Mouse (Mus musculus): ENCODE data around the gene Isoc2b. TPM values are rescaled to one million over a fixed set of nuclear protein-coding genes. Genes with fewer than 3 reads are reported as not detected.
"Not testable (repeated sequence)": the region's sequence is repeated elsewhere in the genome, so short reads cannot be mapped to it uniquely, and the experiment has no call there.

Isoc2b gene
- 1 to 10 TPM; 4.7 to 8.9 (median 6.9) TPM for total RNA-seq (2022)

DNA sequence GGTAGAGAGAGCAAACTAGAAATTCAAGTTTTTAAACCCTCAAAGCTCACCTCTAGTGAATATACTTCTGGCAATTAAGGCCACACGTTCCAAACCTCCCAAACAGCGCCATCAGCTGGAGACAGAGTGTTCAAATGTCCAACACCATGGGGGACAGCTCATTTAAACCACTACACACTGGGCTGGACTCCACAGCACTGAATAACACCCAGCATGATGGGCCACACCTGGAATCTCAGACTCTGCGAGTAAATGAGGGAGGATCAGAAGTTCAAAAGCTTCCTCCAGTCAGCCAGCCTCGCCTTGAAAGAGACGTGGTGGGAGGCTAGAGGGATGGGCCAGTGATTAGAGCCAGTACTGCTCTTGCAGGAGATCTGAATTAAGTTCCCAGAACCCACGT is at the start of gene Isoc2b:
Gene Isoc2b (minus strand): TSS at position 126 of the 400 bp plus-strand sequence.
- no peak for DNase-seq (ENCODE audit: low spot score in 2 of 2)

DNA sequence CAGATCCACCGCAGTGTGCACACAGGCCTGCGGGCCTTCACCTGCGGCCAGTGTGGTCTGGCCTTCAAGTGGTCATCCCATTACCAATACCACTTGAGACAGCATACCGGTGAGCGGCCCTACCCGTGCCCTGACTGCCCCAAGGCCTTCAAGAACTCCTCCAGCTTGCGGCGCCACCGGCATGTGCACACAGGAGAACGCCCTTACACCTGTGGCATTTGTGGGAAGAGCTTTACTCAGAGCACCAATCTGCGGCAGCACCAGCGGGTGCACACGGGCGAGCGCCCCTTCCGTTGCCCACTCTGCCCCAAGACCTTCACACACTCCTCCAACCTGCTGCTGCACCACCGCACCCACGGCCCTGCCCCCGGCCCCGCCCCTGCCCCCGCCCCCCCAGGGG is 49.0 kb upstream of the Isoc2b start:
- DNase-seq (ENCODE audit: low spot score in 2 of 2), result no peak

DNA sequence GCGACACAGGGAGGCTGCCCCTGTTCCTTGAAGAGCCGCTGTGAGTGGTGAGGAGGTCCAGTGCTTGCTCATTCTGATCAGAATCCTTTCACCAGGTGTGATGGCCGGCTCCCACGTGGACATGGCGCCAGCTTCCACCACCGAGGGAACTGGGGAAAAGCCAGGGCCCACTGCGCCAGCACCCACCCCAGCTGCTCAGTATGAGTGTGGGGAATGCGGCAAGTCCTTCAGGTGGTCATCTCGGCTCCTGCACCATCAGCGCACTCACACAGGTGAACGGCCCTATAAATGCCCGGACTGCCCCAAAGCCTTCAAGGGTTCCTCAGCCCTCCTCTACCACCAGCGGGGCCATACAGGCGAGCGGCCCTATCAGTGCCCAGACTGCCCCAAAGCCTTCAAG is 48.6 kb upstream of the Isoc2b start:
- DNase-seq (ENCODE audit: low spot score in 2 of 2), result no peak

DNA sequence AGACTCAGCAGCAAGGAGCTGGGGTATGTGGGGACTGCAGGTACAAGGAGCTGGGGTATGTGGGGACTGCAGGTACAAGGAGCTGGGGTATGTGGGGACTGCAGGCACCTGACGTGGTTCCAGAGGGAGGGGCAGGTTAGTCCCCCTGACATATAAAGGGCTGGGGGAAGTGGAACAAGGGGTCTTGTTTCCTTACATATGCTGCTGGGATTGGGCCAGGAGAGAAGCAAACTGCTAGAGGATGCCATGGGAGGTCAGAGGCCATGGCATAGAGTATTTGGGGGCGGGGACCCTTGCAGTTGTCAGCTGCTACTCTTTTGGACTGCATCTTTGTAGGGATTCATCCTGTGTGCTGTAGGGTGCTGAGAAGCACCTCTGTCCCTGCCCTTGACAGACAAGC is 47.4 kb upstream of the Isoc2b start:
- DNase-seq (ENCODE audit: low spot score in 2 of 2), result no peak

DNA sequence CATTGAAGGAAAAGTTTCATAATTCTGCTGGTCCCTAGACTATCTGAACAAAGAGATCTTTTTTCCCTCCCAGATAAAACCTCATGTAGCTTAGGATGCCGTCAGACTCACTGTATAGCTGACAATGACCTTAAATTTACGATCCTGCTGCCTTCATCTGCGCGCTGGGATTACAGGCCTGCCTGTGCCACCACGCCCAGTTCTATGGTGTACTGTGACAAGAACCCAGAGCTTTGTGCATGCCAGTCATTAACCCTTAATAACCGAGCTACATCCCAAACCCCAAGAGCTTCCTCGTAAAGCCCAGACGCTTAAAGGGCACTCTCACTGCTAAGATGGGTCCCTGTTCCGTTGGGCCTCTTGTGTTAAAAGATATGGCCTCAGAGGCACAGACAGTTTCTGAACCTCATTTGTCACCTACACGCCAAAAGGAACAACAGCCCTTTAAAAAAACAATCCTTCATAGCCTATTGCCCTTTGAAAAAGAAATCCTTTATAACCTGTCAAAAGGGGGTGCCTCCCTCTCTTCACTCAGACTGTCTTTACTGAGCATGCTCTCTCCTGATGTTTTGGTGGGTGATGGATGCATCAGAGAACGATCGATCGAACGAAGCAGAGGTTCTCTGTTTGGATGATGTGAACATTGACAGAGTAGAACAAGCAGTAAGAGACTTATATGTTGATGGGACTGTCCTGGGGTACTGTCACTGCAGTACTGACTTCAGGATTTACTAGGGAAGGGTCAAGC is 45.8 kb upstream of the Isoc2b start:
- DNase-seq (ENCODE audit: low spot score in 2 of 2), result peak in 1 of 2 experiments; percentile 42

DNA sequence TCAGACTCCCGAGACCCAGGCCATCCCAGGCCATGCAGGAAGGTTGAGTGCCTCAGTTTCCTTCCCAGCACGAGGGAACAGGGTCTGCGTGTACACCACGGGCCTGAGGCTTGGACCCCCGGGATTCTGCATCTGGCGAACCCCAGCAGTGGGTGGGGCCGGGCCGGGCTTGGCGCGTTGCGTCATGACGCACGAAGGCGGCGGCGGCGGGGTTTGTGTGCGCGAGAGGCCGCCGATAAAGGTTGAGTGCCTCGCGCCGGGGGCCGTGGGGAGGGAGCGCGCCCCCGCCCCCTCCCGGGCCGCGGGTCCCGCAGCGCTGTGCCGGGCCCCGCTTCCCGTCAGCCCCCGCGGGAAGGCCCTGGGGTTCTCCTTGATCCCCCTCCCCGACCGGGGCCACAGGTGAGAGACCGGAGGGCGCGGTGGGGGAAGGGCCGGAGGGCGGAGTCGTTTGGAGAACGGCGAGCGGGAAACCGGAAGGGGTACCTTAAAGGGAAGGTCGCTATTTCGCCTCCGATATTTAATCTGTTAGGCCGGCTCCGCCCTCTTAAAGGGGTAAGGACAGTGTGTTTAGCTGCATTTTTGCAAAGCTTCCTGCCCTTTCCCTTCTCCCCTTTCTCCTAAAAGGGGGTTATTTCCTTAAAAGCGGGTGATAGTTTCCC is 45.1 kb upstream of the Isoc2b start, which contains the start of gene Zfp628:
Gene Zfp628 (plus strand): TSS at position 211 of the 659 bp plus-strand sequence.
- peak; percentile 88 to 93 for DNase-seq (ENCODE audit: low spot score in 2 of 2)

DNA sequence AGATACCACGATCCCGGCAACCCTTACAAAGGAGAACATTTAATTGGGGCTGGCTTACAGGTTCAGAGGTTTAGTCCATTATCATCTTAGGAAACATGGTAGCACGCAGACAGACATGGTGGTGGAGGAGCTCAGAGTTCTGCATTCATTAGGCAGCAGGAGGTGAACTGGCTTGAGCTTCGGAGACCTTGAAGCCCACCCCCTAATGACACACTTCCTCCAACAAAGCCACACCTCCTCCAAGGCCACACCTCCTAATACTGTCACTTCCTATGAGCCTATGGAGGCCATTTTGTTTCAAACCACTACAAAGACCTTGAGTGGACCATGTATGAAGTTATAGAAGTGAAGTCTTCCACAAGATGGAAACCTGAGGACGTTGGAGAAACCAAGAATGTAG is 42.2 kb upstream of the Isoc2b start:
- no peak for DNase-seq (ENCODE audit: low spot score in 2 of 2)

DNA sequence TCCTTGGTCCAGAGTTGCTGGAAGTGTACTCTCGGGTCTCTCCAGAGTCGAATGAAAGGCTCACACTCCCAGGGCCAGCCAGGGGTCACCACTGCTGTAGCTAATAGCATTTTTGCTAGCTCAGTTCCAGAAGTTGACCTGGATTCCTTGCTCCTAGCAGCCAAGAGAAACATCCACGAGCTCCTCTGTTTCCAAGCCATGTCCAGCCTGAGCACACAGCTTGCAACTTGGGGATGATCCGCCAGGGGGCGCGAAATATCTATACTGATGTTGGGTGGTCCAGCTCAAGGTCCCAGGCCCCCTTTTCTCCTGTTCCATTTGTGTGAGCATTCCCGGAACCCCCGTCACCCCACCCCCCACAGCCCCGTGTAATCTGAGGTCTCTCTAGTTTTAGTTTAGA is 41.5 kb upstream of the Isoc2b start:
- DNase-seq (ENCODE audit: low spot score in 2 of 2), result no peak

DNA sequence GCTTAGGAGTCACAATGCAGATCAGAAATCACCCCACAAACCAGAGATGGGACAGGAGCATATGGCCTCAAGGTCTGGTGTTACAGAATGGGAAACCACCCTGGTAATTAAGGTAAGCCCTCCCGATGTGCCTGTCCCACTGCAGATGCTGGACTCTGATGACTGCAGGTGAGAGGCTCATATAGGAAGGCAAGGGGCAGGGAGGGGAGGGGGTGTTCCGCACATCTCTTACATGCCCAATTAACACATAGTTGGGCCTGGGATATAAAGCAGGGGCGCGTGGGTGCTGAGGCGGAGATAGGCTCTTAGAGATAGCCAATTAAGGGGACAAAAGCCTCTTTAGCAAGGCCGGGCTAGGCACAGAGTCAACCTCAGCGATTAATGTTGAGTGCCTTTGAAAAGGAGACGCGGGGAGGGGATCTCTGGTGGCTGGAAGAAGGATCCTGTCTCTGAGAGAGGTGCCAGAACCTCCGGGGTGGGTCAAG is 36.5 kb upstream of the Isoc2b start, which contains the start of gene Gm36210:
Gene Gm36210 (minus strand): TSS at position 51 of the 485 bp plus-strand sequence.
- no peak for DNase-seq (ENCODE audit: low spot score in 2 of 2)

DNA sequence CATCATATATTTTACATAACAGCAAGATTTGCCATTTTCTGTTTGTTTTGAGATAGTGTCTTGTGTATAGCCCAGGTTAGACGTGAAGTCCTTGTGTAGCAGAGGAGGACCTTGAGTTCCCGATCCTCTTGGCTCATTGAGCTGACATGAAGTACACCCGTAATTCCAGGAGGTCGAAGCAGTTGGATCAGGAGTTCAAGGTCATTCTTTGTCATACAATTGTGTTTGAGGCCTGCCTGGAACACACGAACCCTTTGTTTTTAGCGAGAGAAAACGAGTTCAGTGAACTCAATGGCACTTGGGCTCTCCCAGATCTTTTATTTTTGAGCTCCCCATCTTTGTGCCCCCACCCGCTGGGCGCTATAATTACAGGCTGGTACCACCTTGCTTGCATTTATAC is 32.3 kb upstream of the Isoc2b start:
- no peak for DNase-seq (ENCODE audit: low spot score in 2 of 2)

DNA sequence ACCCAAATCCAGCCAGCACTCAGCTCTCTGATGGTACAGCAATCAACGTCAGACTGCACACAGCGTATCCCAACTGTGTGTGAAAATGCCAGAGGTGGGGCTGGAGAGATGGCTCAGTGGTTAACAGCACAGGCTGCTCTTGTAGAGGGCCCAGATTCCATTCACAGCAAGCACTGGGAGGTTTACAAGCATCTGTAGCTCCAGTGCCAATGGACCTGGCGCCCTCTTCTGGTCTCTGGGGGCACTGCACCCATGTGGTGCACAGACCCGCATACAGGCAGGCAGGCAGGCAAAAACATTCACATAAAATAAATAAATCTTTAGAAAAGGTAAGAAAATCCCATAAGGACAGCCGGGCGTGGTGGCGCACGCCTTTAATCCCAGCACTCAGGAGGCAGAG is 31.1 kb upstream of the Isoc2b start:
- DNase-seq (ENCODE audit: low spot score in 2 of 2), result no peak

DNA sequence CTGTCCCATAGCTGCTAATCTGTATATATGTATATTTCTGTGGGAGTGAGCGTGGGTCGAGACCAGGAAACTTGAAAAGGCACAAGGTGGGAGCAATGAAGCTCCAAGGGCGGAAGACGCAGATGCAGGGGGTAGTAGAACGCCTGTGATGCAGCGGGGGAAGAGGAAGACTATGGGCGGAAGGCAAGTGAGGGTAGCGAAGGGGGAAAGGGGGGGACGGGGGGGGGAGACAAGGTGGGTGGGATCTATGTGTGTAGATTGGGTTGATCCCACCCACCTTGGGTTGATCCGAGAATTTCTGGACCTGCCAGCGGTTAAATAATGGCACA is 30.4 kb upstream of the Isoc2b start:
- DNase-seq (ENCODE audit: low spot score in 2 of 2), result no peak

DNA sequence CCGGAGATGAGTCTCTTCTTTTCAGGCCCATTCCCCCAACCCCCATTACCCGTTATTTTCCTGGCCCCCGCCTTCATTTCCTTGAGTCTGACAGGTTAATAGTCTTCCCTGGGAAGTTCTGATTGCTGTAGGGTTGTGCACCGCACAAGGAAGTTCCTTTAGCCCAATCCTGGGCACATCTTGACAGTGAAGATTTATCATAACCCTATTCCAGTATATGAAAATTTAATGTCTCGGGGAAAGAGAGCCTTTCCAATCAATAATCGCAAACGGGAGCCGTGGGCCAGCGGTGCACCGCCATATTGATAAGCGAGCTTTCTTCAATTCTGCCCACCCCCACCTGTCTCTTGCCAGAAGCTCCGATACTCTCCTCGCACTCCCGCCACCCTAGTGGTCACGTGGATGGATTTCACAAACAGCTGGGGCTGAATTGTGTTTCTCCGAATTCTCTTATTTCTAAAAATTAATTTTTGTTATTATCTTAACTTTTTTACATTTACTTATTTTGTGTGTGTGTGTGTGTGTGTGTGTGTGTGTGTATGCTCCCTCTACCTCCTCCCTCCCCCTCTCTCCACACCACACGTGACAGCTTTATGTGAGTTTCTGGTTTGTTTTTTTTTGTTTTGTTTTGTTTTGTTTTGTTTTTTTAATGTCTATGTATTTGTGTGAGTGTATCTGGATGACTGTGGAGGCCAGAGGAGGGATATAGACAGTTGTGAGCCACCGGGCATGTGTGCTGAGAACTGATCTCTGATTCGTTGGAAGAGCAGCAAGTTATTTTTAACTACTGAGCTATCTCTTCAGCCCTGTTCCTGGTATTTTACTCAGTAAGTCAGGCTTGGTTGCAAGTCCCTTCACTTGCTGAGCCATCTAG is 29.8 kb upstream of the Isoc2b start:
- no peak for DNase-seq (ENCODE audit: low spot score in 2 of 2)

DNA sequence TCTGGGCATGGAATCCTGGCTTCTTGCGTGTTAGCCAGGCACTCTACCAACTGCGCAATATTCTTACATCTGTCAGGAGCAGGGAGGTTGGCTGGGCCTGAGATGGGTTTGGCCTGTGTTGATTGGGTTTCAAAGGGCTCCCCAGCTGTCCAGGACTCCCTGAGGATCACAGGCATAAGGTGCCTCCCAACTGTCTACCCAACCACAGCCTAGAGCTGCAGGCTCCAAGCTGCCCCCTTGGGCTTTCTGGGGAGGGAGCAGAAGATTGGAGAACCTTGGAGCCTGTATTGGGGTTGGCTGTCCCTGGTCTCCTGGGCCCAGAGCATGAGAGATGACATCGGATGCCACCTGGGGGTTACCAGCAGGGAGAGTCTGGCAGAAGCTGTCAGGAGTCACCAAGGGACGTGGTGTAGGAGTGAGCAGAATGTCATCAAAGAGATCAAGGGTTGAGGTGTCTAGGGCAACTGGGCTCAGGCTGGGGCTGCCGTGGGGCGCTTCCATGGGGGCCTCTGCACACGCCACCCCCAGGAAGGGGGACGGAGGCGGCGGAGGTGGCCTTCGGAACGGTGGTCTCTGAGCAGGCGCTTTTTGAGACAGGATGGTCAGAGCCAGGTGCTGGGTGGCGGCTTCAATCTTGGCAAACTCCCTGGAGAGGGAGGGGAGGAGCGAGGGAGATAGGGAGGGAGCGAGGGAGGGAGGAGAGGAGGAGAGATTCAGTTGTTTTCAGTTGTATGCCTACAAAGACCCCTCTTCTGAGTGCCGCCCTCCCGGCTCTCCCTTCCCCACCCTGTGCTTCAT is 29.0 kb upstream of the Isoc2b start:
- no peak for DNase-seq (ENCODE audit: low spot score in 2 of 2)

DNA sequence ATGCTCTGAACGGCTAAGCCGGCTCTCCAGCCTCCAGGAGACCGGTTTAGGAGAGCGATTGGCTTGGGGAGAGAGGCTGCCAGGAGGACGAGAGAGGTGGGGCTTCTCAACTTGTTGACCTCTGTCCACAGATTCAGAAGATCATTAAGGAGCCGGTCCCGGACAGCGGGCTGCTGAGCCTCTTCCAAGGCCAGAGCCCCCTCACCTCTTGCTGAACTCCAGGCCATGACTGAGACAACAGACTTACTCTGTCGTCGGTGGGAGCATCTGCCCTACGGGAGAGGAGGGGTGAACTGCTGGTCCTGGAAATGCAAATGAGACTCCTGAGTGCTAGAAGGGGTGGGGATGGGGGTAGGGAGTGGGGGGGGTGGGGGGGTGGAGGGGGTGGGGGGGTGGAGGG is 25.1 kb upstream of the Isoc2b start:
- no peak for DNase-seq (ENCODE audit: low spot score in 2 of 2)

DNA sequence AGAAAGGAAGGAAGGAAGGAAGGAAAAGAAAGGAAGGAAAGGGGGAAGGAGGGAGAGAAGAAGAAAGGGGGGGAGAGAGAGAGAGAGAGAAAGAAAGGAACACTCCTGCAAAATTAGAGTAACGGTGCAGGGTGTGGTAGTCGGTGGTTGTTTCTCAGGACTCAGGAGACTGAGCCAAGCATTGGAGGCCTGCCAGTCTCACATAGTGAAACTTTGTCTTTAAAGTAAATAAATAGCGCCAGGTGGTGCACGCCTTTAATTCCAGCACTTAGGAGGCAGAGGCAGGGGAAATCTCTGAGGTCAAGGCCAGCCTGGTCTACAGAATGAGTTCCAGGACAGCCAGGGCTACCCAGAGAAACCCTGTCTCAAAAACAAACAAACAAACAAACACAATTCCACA is 16.6 kb upstream of the Isoc2b start:
- no peak for DNase-seq (ENCODE audit: low spot score in 2 of 2)

DNA sequence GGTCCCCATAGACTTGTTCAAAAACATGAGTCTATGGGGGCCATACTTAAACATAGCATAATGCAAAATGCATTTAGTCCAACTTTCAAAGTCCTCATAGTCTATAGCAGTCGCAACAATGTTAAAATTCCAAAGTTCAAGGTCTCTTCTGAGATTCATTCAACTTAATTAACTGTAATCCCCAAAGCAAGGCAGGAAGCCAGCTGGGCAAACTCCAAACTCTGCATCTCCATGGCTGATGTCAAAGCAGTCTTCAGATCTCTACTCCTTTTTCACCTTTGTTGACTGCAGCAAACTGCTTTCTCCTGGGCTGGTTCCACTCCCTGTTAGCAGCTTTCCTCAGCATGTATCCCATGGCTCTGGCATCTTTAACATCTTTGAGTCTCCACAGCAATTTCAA is 9.0 kb upstream of the Isoc2b start:
- DNase-seq (ENCODE audit: low spot score in 2 of 2), result not testable (repeated sequence)

DNA sequence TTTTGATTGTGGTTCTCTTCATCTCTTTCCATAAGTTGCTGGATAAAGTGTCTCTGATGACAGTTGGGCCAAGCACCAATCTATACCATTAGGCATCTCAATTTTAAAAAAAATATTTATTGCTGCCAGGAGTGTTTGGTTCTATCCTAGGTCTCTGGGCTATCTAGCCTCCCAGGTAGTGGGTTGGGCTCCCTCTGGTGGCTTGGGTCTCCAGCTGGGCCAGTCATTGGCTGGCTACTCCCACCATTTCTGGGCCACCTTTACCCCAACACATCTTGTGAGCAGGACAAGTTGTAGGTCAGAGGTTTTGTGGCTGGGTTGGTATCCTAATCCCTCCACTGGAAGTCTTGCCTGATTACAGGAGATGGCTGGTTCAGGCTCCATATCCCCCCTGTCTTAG is 8.1 kb upstream of the Isoc2b start:
- DNase-seq (ENCODE audit: low spot score in 2 of 2), result no peak

DNA sequence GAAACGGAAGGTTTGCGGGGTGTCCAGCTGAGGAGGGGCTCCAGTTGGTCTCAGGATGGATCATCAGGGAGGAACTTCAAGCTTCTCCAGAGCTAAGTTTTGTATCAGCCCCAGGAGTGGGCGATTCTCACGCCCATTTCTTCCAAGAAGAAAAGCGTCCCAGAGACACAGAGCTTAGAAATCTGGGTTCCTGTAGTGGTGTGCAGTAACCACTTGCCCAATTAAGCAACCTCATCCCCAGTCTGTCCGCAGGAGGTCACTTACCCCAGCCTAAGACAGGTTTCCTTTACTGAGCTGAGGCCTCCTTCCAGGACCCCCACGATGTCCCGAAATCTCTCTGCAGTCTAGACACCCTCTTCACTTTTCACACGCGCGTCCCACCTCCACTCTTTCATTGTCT is 7.2 kb upstream of the Isoc2b start:
- no peak for DNase-seq (ENCODE audit: low spot score in 2 of 2)

DNA sequence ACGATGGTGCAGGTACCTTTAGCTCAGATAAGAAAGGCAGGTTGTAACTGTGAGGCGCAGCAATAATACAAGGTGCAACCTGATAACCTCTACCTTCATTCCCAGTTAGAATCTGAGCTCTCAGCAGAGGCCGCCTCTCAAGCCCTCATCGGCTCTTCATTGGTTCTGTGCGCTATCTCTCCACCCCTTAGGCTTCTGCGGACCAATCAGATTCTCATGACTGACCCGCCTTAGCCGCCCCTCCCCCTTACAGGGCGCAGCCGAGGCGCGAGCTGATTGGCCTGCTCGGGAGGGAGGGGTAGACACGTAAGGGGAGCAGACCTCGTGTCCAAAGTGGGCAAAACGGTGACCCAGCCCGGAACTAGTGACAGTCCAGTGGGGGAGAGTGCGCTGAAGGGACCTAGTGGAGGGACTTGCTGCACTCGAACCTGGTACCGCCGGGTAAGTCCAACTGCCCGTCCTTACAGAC is 6.7 kb upstream of the Isoc2b start, which contains the start of gene Isoc2a:
Gene Isoc2a (plus strand): TSS at position 401 of the 469 bp plus-strand sequence.
- DNase-seq (ENCODE audit: low spot score in 2 of 2), result peak; percentile 84 to 90

DNA sequence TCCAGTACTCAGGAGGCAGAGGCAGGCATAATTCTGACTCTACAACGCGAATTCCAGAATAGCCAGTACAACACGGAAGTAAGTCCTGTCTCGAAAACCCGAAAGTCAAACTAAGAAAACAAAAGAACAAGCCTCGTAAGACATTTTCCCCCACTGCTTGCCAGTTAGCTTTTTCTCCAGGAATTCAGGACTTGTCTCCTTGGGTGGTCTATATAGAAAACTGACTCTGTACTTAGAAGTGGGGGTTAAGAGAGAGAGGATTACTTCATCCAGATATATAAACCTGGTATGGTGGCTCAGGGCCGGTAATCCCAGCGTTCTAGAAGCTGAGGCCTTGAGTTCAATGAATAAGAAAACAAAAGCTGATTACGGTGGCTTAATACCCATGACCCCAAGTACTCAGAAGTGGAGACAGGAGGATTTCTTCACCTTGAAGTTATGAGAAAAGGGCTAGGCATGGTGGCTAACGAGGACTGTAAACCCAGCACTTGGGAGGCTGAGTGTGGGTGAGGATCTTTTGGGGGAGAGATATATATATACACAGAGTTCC is 3.4 kb downstream of the Isoc2b start:
- no peak for DNase-seq (ENCODE audit: low spot score in 2 of 2)
